Mouse (Mus musculus) olfactory bulb, adult 2 months (tissue): Measurements from ENCODE around the gene Mzf1. TPM values are rescaled to one million over a fixed set of nuclear protein-coding genes. Genes with fewer than 3 reads are reported as not detected.

Experiments used
- H3K27ac ChIP-seq: fragments of 200-500 bp; 2 replicates; pipeline ENCODE4 v1.5.1; 2012; ENCODE audit warnings: low read depth, low read length; ENCODE audit not compliant: insufficient read depth
- H3K4me1 ChIP-seq: fragments of 200-500 bp; 2 replicates; pipeline ENCODE4 v1.6.1; 2012; ENCODE audit warnings: low read length; ENCODE audit not compliant: control insufficient read depth, insufficient read depth
- H3K4me3 ChIP-seq: fragments of 200-500 bp; 2 replicates; pipeline ENCODE4 v1.5.1; 2012; ENCODE audit warnings: mild to moderate bottlenecking, low read depth, low read length, moderate library complexity; ENCODE audit not compliant: insufficient read depth
- CTCF ChIP-seq: fragments of 200-500 bp; IDR thresholded peaks from 2 replicates; pipeline ENCODE4 v1.5.1; 2012; ENCODE audit warnings: low read depth, mild to moderate bottlenecking, low read length, moderate library complexity; ENCODE audit not compliant: insufficient read depth
- POLR2A ChIP-seq: fragments of 200-500 bp; IDR thresholded peaks from 2 replicates; pipeline ENCODE4 v1.6.1; 2012; ENCODE audit warnings: mild to moderate bottlenecking, low read depth, low read length, moderate library complexity; ENCODE audit not compliant: insufficient read depth
- WGBS: fragments of 180-500 bp; shearing (Covaris S2); methylation state at CpG from one replicate; pipeline ENCODE4 v1.1.7; 2018; 5-methylcytosine and 5-hydroxymethylcytosine counted together
- polyA plus RNA-seq: library from polyadenylated mRNA; stranded (reverse); fragments of >200 nt; gene quantifications from 2 replicates; pipeline ENCODE4 v1.2.4, GENCODE M21; 2012; ENCODE audit warnings: low replicate concordance; ENCODE audit not compliant: missing spikeins, insufficient read depth, insufficient read length

Mzf1 gene
- polyA plus RNA-seq, 1 experiment: not detected

GRCm38 (mm10) chr7:12995862-12996261 is 58.7 kb downstream of the Mzf1 start:
- Histone ChIP-seq H3K27ac (no peak overlapping the region), H3K4me1 (no peaks in the 10 kb centered on the region), H3K4me3 (no peak overlapping the region)
- TF ChIP-seq CTCF: no peak
- no peak for TF ChIP-seq POLR2A

DNA sequence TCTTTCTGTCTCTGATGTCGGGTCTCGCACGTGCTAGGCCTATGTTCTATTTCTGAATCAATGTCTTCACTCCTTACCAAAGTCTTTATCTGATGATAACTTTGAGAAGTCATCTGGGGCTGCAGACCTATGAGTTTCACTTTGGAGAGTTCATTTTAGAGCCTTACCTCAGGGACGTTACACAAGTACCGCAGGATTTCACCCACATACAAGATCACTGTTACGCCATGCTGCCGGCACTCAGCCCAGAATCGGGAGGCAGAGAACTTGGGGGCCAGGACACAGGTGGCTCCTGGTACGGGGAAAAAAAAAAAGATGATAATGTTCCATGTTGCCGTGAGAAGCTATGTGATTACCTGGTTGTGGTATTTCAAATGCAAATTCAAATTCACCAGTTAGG is 61.4 kb downstream of the Mzf1 start:
- TF ChIP-seq CTCF (no peak), POLR2A (no peak)
- Histone ChIP-seq H3K4me3 (no peak overlapping the region), H3K4me1 (no peaks in the 10 kb centered on the region), H3K27ac (no peak overlapping the region)
- WGBS: 90% methylated on average over 10 of the region's 10 CpGs

Other genes starting within 250 kb of the Mzf1 start
- gene Zfp329, start 235.9 kb downstream of the Mzf1 start, polyA plus RNA-seq: not detected in 2 replicates
- gene Zfp110, start 220.0 kb downstream of the Mzf1 start, polyA plus RNA-seq: not detected in 2 replicates
- gene Zfp128, start 173.6 kb downstream of the Mzf1 start, polyA plus RNA-seq: not detected in 2 replicates
- not detected in 2 replicates for gene Zscan22, start 156.9 kb downstream of the Mzf1 start, polyA plus RNA-seq
- 651 TPM in 1 of 2 replicates, not detected in the other for gene Rps5, start 132.5 kb downstream of the Mzf1 start, polyA plus RNA-seq
- gene Rnf225, start 127.3 kb downstream of the Mzf1 start, polyA plus RNA-seq: not detected in 2 replicates
- gene Zfp324, start 88.9 kb downstream of the Mzf1 start, polyA plus RNA-seq: not detected in 2 replicates
- not detected in 2 replicates for gene Zfp446, start 76.9 kb downstream of the Mzf1 start, polyA plus RNA-seq
- not detected in 2 replicates for gene Slc27a5, start 56.6 kb downstream of the Mzf1 start, polyA plus RNA-seq
- 700 TPM in 1 of 2 replicates, not detected in the other for gene Trim28, start 55.6 kb downstream of the Mzf1 start, polyA plus RNA-seq
- not detected in 2 replicates for gene Zbtb45, start 44.7 kb downstream of the Mzf1 start, polyA plus RNA-seq
- gene Chmp2a, start 20.0 kb downstream of the Mzf1 start, polyA plus RNA-seq: not detected in 2 replicates
- gene Ube2m, start 16.5 kb downstream of the Mzf1 start, polyA plus RNA-seq: 648 TPM in 1 of 2 replicates, not detected in the other
- gene Vmn1r85, start 40.4 kb upstream of the Mzf1 start, polyA plus RNA-seq: not detected in 2 replicates
- gene Vmn1r86, start 65.2 kb upstream of the Mzf1 start, polyA plus RNA-seq: not detected in 2 replicates
- not detected in 2 replicates for gene Vmn1r87, start 85.4 kb upstream of the Mzf1 start, polyA plus RNA-seq
- not detected in 2 replicates for gene Vmn1r88, start 104.8 kb upstream of the Mzf1 start, polyA plus RNA-seq
- not detected in 2 replicates for gene Vmn1r89, start 158.3 kb upstream of the Mzf1 start, polyA plus RNA-seq
- not detected in 2 replicates for gene Lig1, start 222.5 kb upstream of the Mzf1 start, polyA plus RNA-seq
- not detected in 2 replicates for gene Zswim9, start 224.0 kb upstream of the Mzf1 start, polyA plus RNA-seq